Mouse (Mus musculus) activated CD4-positive, CD25-positive, alpha-beta regulatory T cell (primary cell): Measurements from ENCODE around the gene Nptn. TPM values are rescaled to one million over a fixed set of nuclear protein-coding genes. Genes with fewer than 3 reads are reported as not detected.

ENCODE experiments used
- polyA plus RNA-seq, 2 experiments: library from polyadenylated mRNA; unstranded; fragments of 100-300 nt; shearing (Covaris generic); gene quantifications; one replicate each; pipeline ENCODE4 v1.2.1; 2017

Gene Nptn
- polyA plus RNA-seq: 10 to 100 TPM; 75.5 to 93.1 TPM

DNA sequence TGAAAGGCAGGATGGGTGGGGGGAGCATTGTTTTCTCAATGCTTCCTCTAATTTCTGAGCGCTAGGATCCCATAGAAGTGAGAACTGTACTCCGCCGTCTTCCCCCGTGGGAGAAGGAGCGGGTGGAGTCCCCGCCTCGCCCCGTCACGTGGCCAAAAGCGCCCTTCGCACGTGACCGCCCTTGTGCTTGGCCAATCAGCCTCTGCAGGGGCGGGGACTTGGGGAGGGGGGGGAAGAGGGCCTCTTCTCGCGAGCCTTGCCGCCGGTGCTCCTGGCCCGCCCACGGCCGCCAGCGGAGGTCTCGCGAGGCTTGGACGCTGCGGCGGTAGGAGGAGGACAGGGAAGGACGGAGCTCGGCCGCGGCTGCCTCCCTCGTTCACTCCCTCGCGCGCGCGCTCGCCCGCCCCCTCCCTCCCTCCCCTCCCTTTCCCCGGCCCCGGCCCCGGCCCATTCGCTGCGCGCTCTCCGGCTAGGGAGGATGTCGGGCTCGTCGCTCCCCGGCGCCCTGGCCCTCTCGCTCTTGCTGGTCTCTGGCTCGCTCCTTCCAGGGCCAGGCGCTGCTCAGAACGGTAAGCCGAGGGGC lies at the start of gene Nptn:
Nptn (plus strand) TSS at position 283 of the 583 bp plus-strand sequence.

DNA sequence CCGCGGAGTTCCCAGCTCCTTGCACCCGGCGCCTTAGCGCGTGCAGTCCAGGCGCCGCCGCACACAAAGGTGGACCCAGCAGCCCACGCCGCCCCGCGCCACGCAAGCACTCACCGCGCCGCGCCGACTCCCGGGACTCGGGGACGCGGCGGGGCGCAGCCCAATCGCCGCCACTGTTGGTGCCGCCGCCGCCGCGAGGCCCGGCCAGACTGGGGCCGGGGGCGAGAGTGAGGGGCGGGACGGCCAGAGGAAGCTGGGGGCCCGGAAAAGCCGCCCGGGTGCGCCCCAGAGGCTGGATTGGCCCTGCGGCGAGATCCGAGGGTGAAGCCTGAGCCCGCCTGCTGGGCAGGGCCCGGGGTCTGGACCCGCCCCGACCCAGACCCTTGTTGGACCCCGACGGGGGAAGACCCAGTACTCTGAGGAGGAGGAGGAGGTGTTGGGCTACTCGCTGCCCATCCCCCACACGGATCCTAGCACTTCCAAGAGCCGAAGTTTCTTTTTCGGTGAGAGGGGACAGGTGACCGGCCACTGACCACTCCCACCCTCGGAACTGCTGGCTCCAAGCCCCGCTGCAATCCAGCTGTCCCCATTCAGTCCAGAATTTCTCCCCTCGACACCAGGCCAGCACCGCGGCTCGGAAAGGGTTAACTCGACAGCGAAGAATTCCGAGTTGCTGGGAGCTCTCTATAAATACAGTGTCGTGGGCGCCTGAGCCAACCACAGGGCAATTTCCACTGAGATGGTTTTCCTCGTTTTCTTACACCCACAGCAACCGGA lies 26.9 kb upstream of the Nptn start, which contains the start of gene Cd276:
Cd276 (minus strand) TSS at position 530 of the 777 bp plus-strand sequence.

Other genes starting within 250 kb of the Nptn start
- gene Tbc1d21, start 211.8 kb upstream of the Nptn start, polyA plus RNA-seq: under 1 TPM in 1 of 2 experiments, not detected in 1; 0.18 TPM
- gene Insyn1, start 93.6 kb upstream of the Nptn start, polyA plus RNA-seq: not detected
- gene Cd276, start 26.8 kb upstream of the Nptn start, polyA plus RNA-seq: not detected
- gene Rec114, start 161.7 kb downstream of the Nptn start, polyA plus RNA-seq: 1 to 10 TPM in 1 of 2 experiments, under 1 TPM in 1; 0.76 to 2.4 TPM
- gene Hcn4, start 241.2 kb downstream of the Nptn start, polyA plus RNA-seq: not detected